Mouse (Mus musculus): ENCODE data around the gene Flvcr2. TPM values are rescaled to one million over a fixed set of nuclear protein-coding genes. Genes with fewer than 3 reads are reported as not detected.

Gene Flvcr2
- total and polyA plus RNA-seq, 2 experiments, result 2.8 TPM

DNA sequence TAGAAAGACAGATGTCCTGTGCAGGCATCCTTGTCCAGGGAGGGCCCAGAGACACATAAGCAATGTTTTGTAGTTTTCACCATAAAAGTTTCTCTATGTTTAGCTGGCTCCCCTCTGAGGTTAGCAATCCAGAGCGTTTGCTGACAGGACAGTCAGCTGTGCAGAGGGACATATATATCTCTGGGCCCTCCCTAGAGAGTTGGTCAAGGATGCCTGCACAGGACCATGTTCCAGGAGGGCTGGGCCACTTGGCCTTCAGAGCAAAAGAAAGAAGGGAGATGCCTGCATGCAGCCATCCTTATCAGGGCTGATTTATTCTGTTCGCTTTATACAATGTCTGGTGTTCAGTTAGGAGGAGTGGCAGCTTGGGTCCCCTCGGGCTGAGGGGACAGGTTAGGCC is 10.1 kb downstream of the Flvcr2 start:
- H3K27ac ChIP-seq (replicated peaks; ENCODE audit: insufficient read depth, low read depth, low read length), result no peak overlapping the region
- no peaks in the 10 kb centered on the region for H3K36me3 ChIP-seq (ENCODE audit: control insufficient read depth, insufficient read depth, low read length)
- H3K4me3 ChIP-seq (ENCODE audit: insufficient read depth, low read depth, low read length), result no peak overlapping the region
- peaks cover 7% of the 10 kb centered on the region; the same call in 1 of the 2 replicates for H3K4me1 ChIP-seq (ENCODE audit: control insufficient read depth, insufficient read depth, low read length)
- no peak overlapping the region for H3K9ac ChIP-seq (ENCODE audit: low read depth, low read length)
- no peaks in the 10 kb centered on the region for H3K27me3 ChIP-seq (ENCODE audit: control insufficient read depth, insufficient read depth, low read length)
- no peaks in the 10 kb centered on the region for H3K79me2 ChIP-seq (ENCODE audit: control insufficient read depth, insufficient read depth, low read length)
- WGBS, result 90% methylated on average over 3 of the region's 3 CpGs
- DNase-seq (ENCODE audit: extremely low read depth, low read depth, low spot score), result no peak
- no peak for TF ChIP-seq CTCF (IDR thresholded peaks at IDR 0.05; ENCODE audit: low read depth, low read length)
- no peak for TF ChIP-seq POLR2A (IDR thresholded peaks at IDR 0.05; ENCODE audit: extremely low read depth, insufficient read depth, low read length)

DNA sequence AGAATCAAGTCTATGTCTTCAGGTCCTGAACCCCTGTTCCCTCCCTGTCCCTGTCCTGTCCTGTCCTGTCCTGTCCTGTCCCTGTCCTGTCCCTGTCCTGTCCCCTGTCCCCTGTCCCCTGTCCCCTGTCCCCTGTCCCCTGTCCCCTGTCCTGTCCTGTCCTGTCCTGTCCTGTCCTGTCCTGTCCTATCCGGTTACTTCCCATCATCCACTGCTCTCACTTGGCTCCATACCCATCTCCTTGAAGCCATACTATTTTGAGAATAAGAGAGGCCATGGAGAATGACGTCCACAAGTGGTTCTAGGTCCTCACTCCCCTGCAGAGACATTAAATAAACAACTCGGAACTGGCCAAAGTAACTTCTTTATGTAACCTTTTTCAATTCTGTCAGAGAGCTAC is 10.7 kb downstream of the Flvcr2 start:
- TF ChIP-seq CTCF (IDR thresholded peaks at IDR 0.05; ENCODE audit: low read depth, low read length) (no peak), POLR2A (IDR thresholded peaks at IDR 0.05; ENCODE audit: extremely low read depth, insufficient read depth, low read length) (no peak)

DNA sequence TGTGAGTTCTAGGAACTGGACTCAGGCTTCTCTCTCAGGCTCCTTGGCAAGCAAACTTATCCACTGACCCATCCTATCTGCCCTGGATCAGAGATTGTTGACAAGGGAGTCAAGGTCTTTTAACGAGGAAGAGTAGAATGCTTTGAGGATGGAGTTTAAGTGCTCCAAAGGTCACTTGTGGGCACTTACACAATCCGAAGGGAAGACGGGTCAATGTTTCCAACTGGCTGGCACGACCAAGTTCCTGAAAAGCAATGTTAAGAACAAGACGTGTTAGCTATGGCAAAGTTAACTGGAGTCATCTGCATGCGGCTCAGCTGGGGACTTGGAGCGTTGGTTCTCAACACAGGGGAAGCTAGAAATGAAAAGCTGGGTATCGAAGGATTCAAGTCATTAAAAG is 12.4 kb downstream of the Flvcr2 start:
- H3K79me2 ChIP-seq (ENCODE audit: control insufficient read depth, insufficient read depth, low read length), result no peaks in the 10 kb centered on the region
- H3K4me3 ChIP-seq (ENCODE audit: insufficient read depth, low read depth, low read length), result no peak overlapping the region
- no peak overlapping the region for H3K9ac ChIP-seq (ENCODE audit: low read depth, low read length)
- H3K27me3 ChIP-seq (ENCODE audit: control insufficient read depth, insufficient read depth, low read length), result no peaks in the 10 kb centered on the region
- no peak overlapping the region for H3K27ac ChIP-seq (replicated peaks; ENCODE audit: insufficient read depth, low read depth, low read length)
- H3K4me1 ChIP-seq (ENCODE audit: control insufficient read depth, insufficient read depth, low read length), result peaks cover 6% of the 10 kb centered on the region
- TF ChIP-seq POLR2A (IDR thresholded peaks at IDR 0.05; ENCODE audit: extremely low read depth, insufficient read depth, low read length) (no peak), CTCF (IDR thresholded peaks at IDR 0.05; ENCODE audit: low read depth, low read length) (no peak)
- 29% methylated on average over 8 of the region's 8 CpGs for WGBS
- peak; percentile 82 for DNase-seq (ENCODE audit: extremely low read depth, low read depth, low spot score)
- no peaks in the 10 kb centered on the region for H3K36me3 ChIP-seq (ENCODE audit: control insufficient read depth, insufficient read depth, low read length)

More for the DNA sequence above, 10.7 kb downstream of the Flvcr2 start:
- no peaks in the 10 kb centered on the region for H3K79me2 ChIP-seq (ENCODE audit: control insufficient read depth, insufficient read depth, low read length)
- WGBS, result 75% methylated on average over 3 of the region's 3 CpGs
- H3K27ac ChIP-seq (replicated peaks; ENCODE audit: insufficient read depth, low read depth, low read length), result no peak overlapping the region
- no peak overlapping the region for H3K9ac ChIP-seq (ENCODE audit: low read depth, low read length)
- no peaks in the 10 kb centered on the region for H3K27me3 ChIP-seq (ENCODE audit: control insufficient read depth, insufficient read depth, low read length)
- no peaks in the 10 kb centered on the region for H3K36me3 ChIP-seq (ENCODE audit: control insufficient read depth, insufficient read depth, low read length)
- DNase-seq (ENCODE audit: extremely low read depth, low read depth, low spot score), result no peak
- H3K4me3 ChIP-seq (ENCODE audit: insufficient read depth, low read depth, low read length), result no peak overlapping the region
- peaks cover 7% of the 10 kb centered on the region; the same call in 1 of the 2 replicates for H3K4me1 ChIP-seq (ENCODE audit: control insufficient read depth, insufficient read depth, low read length)

DNA sequence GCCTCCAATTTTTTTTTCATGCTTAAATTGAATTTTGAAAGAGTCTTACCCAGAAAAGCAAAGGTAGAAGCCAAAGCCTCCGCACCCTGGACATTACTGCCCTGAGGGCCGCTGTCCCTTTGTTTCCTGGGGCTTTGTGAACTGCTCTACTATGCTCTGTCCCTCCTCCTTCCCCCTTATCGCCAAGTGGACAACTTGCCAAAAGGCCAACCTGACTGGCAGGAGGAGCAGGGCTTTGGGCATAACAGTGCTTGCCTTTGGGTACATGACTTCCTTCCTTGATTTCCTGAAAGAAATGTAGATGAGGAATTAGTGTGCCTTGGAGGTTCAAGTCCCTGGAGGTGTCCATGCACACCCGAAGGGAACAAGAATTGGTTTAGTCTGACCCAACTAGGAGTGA is 15.1 kb downstream of the Flvcr2 start:
- peaks cover 13% of the 10 kb centered on the region for H3K4me1 ChIP-seq (ENCODE audit: control insufficient read depth, insufficient read depth, low read length)
- no peak overlapping the region for H3K4me3 ChIP-seq (ENCODE audit: insufficient read depth, low read depth, low read length)
- H3K9ac ChIP-seq (ENCODE audit: low read depth, low read length), result no peak overlapping the region
- peak; percentile 42 for DNase-seq (ENCODE audit: extremely low read depth, low read depth, low spot score)
- no peak overlapping the region for H3K27ac ChIP-seq (replicated peaks; ENCODE audit: insufficient read depth, low read depth, low read length)
- TF ChIP-seq POLR2A (IDR thresholded peaks at IDR 0.05; ENCODE audit: extremely low read depth, insufficient read depth, low read length), result no peak
- TF ChIP-seq CTCF (IDR thresholded peaks at IDR 0.05; ENCODE audit: low read depth, low read length), result no peak
- WGBS, result 39% methylated on average over 4 of the region's 4 CpGs
- H3K79me2 ChIP-seq (ENCODE audit: control insufficient read depth, insufficient read depth, low read length), result no peaks in the 10 kb centered on the region
- no peaks in the 10 kb centered on the region for H3K27me3 ChIP-seq (ENCODE audit: control insufficient read depth, insufficient read depth, low read length)
- H3K36me3 ChIP-seq (ENCODE audit: control insufficient read depth, insufficient read depth, low read length), result no peaks in the 10 kb centered on the region

DNA sequence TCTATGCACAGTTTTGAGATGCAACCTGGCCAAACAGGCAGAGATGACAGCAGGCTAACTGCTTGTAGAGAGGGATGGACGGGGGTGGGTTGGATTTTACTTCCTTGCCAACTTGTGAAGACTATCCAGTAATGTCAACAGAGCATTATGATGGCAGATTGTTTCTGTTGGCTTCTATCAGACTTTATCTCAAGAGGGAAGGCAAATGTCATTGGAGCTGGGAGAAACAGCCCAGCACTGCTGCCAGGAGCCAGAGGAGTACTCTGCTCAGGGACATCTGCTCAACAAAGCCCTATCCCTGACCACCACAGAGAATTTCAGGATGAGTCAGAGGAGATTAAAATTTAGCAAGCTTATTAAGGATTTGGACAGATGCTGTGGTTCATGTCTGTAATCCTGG is 18.3 kb downstream of the Flvcr2 start:
- no peak for DNase-seq (ENCODE audit: extremely low read depth, low read depth, low spot score)
- TF ChIP-seq CTCF (IDR thresholded peaks at IDR 0.05; ENCODE audit: low read depth, low read length) (no peak), POLR2A (IDR thresholded peaks at IDR 0.05; ENCODE audit: extremely low read depth, insufficient read depth, low read length) (no peak)
- WGBS, result 31% methylated on average over 1 of the region's 1 CpGs

DNA sequence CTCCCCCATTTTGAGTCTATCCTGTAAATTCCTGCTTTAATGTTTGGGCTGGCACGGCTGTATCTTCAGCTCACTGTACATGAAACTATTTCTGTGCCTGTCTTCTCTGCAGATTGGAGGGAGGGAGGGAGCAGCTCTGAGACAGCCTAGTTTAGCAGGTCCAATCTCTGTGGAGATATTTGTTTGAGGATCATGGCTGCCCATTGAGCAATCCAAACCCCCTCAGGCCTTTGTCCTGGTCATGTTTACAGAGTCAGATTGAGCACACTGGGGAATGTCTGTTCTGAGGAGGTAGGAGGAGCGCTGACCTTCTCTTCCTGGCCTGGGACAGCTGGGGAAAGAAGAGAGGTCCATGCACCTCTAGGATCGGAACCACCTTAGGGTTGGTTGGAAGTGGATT is 19.9 kb downstream of the Flvcr2 start:
- H3K27ac ChIP-seq (replicated peaks; ENCODE audit: insufficient read depth, low read depth, low read length), result peak overlapping the region; percentile 50
- 27% methylated on average over 3 of the region's 3 CpGs for WGBS
- H3K36me3 ChIP-seq (ENCODE audit: control insufficient read depth, insufficient read depth, low read length), result no peaks in the 10 kb centered on the region
- H3K9ac ChIP-seq (ENCODE audit: low read depth, low read length), result no peak overlapping the region
- peaks cover 14% of the 10 kb centered on the region for H3K4me1 ChIP-seq (ENCODE audit: control insufficient read depth, insufficient read depth, low read length)
- no peaks in the 10 kb centered on the region for H3K79me2 ChIP-seq (ENCODE audit: control insufficient read depth, insufficient read depth, low read length)
- no peaks in the 10 kb centered on the region for H3K27me3 ChIP-seq (ENCODE audit: control insufficient read depth, insufficient read depth, low read length)
- peak overlapping the region; percentile 5; the same call in 1 of the 2 replicates for H3K4me3 ChIP-seq (ENCODE audit: insufficient read depth, low read depth, low read length)
- no peak for TF ChIP-seq CTCF (IDR thresholded peaks at IDR 0.05; ENCODE audit: low read depth, low read length)
- TF ChIP-seq POLR2A (IDR thresholded peaks at IDR 0.05; ENCODE audit: extremely low read depth, insufficient read depth, low read length), result no peak
- peak; percentile 95 for DNase-seq (ENCODE audit: extremely low read depth, low read depth, low spot score)

More for the DNA sequence above, 18.3 kb downstream of the Flvcr2 start:
- peaks cover 14% of the 10 kb centered on the region for H3K4me1 ChIP-seq (ENCODE audit: control insufficient read depth, insufficient read depth, low read length)
- H3K4me3 ChIP-seq (ENCODE audit: insufficient read depth, low read depth, low read length), result no peak overlapping the region
- H3K27ac ChIP-seq (replicated peaks; ENCODE audit: insufficient read depth, low read depth, low read length), result no peak overlapping the region
- H3K27me3 ChIP-seq (ENCODE audit: control insufficient read depth, insufficient read depth, low read length), result no peaks in the 10 kb centered on the region
- H3K79me2 ChIP-seq (ENCODE audit: control insufficient read depth, insufficient read depth, low read length), result no peaks in the 10 kb centered on the region
- no peaks in the 10 kb centered on the region for H3K36me3 ChIP-seq (ENCODE audit: control insufficient read depth, insufficient read depth, low read length)
- no peak overlapping the region for H3K9ac ChIP-seq (ENCODE audit: low read depth, low read length)

Data from liver, adult 2 months (tissue).